Mouse (Mus musculus): ENCODE data around the gene Ankrd27. TPM values are rescaled to one million over a fixed set of nuclear protein-coding genes. Genes with fewer than 3 reads are reported as not detected.

The Ankrd27 gene
- total and polyA plus RNA-seq, 3 experiments: 49.0 to 103 (median 74.9) TPM

GRCm38 (mm10) chr7:35557577-35557976 lies 28.5 kb upstream of the Ankrd27 start:
- H3K36me3 ChIP-seq (ENCODE audit: control insufficient read depth in 1 of 2, insufficient read depth in 2 of 2, low read length in 2 of 2): peaks cover 0 to 42% of the 10 kb centered on the region in 2 experiments; a peak in 2 of 4 replicates
- H3K27me3 ChIP-seq (ENCODE audit: control insufficient read depth in 1 of 2, insufficient read depth in 2 of 2, low read length in 2 of 2): no peaks in the 10 kb centered on the region
- TF ChIP-seq MAX (IDR thresholded peaks at IDR 0.05; ENCODE audit: low read length) (no peak), SIN3A (IDR thresholded peaks at IDR 0.05; ENCODE audit: low read length) (peak; percentile 60; the same call in 1 of the 2 replicates), CHD1 (IDR thresholded peaks at IDR 0.05; ENCODE audit: low read depth, low read length) (no peak), CHD2 (IDR thresholded peaks at IDR 0.05; ENCODE audit: low read length) (no peak), EP300 (IDR thresholded peaks at IDR 0.05; ENCODE audit: low read depth in 1 of 2, low read length in 2 of 2) (peak; percentile 88 to 93), ETS1 (IDR thresholded peaks at IDR 0.05; ENCODE audit: low read depth, low read length) (peak; percentile 86), MYC (IDR thresholded peaks at IDR 0.05; ENCODE audit: low read depth, low read length) (peak; percentile 62; the same call in 1 of the 2 replicates), ELF1 (IDR thresholded peaks at IDR 0.05; ENCODE audit: low read depth, low read length) (no peak), ZNF384 (IDR thresholded peaks at IDR 0.05; ENCODE audit: low read depth, low read length) (peak; percentile 42; the same call in 1 of the 2 replicates), TCF12 (IDR thresholded peaks at IDR 0.05; ENCODE audit: low read depth, low read length) (peak; percentile 92), MEF2A (IDR thresholded peaks at IDR 0.05; ENCODE audit: extremely low read depth, insufficient replicate concordance, low read depth, low read length, poor library complexity, severe bottlenecking) (no peak), BHLHE40 (IDR thresholded peaks at IDR 0.05; ENCODE audit: borderline replicate concordance, low read depth, low read length) (peak; percentile 70; the same call in 1 of the 2 replicates), TBP (IDR thresholded peaks at IDR 0.05; ENCODE audit: low read depth, low read length) (peak; percentile 49; the same call in 1 of the 2 replicates), TAL1 (IDR thresholded peaks at IDR 0.05; ENCODE audit: low read length) (peak; percentile 93), RCOR1 (IDR thresholded peaks at IDR 0.05; ENCODE audit: low read depth, low read length) (peak; percentile 98), MXI1 (IDR thresholded peaks at IDR 0.05; ENCODE audit: low read depth, low read length) (0 out of 2 replicates have a peak, but pooled peaks have one; percentile 44), GATA1 (IDR thresholded peaks at IDR 0.05; ENCODE audit: low read depth, low read length) (peak; percentile 85)
- H3K9me3 ChIP-seq (replicated peaks; ENCODE audit: insufficient read depth, low read length): no peaks in the 10 kb centered on the region
- no peak overlapping the region for H3K4me3 ChIP-seq (ENCODE audit: control insufficient read depth in 1 of 2, insufficient read depth in 1 of 2, low read depth in 2 of 2, low read length in 2 of 2)
- peak; percentile 84 for DNase-seq (ENCODE audit: low read depth, low spot score)
- peaks cover 14 to 44% of the 10 kb centered on the region in 2 experiments for H3K4me1 ChIP-seq (ENCODE audit: control insufficient read depth in 1 of 2, insufficient read depth in 2 of 2, low read length in 2 of 2)
- peaks cover 15% of the 10 kb centered on the region for H3K79me2 ChIP-seq (ENCODE audit: control insufficient read depth, insufficient read depth, low read length, poor library complexity)
- H3K9ac ChIP-seq (ENCODE audit: control insufficient read depth, low read depth, low read length, poor library complexity, severe bottlenecking): no peak overlapping the region
- peak overlapping the region; percentile 48 for H3K27ac ChIP-seq (ENCODE audit: control insufficient read depth, low read depth, low read length)

- Histone ChIP-seq H3K9ac (ENCODE audit: control insufficient read depth, low read depth, low read length, poor library complexity, severe bottlenecking) (no peak overlapping the region), H3K27ac (ENCODE audit: control insufficient read depth, low read depth, low read length) (no peak overlapping the region), H3K36me3 (ENCODE audit: control insufficient read depth in 1 of 2, insufficient read depth in 2 of 2, low read length in 2 of 2) (peaks cover 0 to 44% of the 10 kb centered on the region in 2 experiments; a peak in 2 of 4 replicates), H3K27me3 (ENCODE audit: control insufficient read depth in 1 of 2, insufficient read depth in 2 of 2, low read length in 2 of 2) (no peaks in the 10 kb centered on the region), H3K4me3 (ENCODE audit: control insufficient read depth in 1 of 2, insufficient read depth in 1 of 2, low read depth in 2 of 2, low read length in 2 of 2) (no peak overlapping the region), H3K9me3 (replicated peaks; ENCODE audit: insufficient read depth, low read length) (no peaks in the 10 kb centered on the region), H3K79me2 (ENCODE audit: control insufficient read depth, insufficient read depth, low read length, poor library complexity) (peaks cover 14% of the 10 kb centered on the region), H3K4me1 (ENCODE audit: control insufficient read depth in 1 of 2, insufficient read depth in 2 of 2, low read length in 2 of 2) (peaks cover 17 to 51% of the 10 kb centered on the region in 2 experiments)
- TF ChIP-seq USF1 (IDR thresholded peaks at IDR 0.05; ENCODE audit: low read depth, low read length) (0 out of 2 replicates have a peak, but pooled peaks have one; percentile 31), GABPA (IDR thresholded peaks at IDR 0.05; ENCODE audit: low read depth, low read length) (no peak), JUND (IDR thresholded peaks at IDR 0.05; ENCODE audit: low read depth, low read length) (no peak), ZMIZ1 (IDR thresholded peaks at IDR 0.05; ENCODE audit: low read depth, low read length) (no peak), NRF1 (IDR thresholded peaks at IDR 0.05; ENCODE audit: insufficient read depth, low read depth, low read length, poor library complexity, severe bottlenecking) (no peak), MEF2A (IDR thresholded peaks at IDR 0.05; ENCODE audit: extremely low read depth, insufficient replicate concordance, low read depth, low read length, poor library complexity, severe bottlenecking) (no peak)
- no peak for DNase-seq (ENCODE audit: low read depth, low spot score)
Observed at GRCm38 (mm10) chr7:35558681-35559080, 27.4 kb upstream of the Ankrd27 start.
